Mouse (Mus musculus) natural killer cell, adult 2 months (primary cell): Measurements from ENCODE around the gene Pde4d.

Source experiments
- DNase-seq, 2 experiments: peaks; one replicate each; pipeline ENCODE4 v3.0.0; 2022; ENCODE audit warnings: low spot score in 2 of 2

Pde4d gene

DNA sequence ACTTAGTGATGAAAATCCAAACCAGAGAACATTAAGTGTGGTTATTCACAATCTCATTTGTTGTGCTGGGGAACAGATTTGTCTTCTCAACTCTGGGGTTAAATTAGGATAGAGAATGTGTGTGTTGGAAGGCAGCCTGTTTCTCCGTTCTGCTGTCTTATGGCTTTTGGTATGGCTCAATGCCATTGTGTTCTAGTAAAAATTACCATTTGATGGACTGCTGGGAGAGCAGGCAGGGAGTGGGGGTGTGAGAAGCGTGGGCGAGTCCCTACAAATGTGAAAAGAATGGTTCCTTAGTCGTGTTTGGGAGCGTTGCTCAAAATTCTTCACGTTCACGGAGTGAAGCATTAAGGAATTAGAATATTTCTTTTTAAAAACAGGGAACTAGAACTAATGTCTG, 597.4 kb downstream of the Pde4d start:
- DNase-seq: no peak

DNA sequence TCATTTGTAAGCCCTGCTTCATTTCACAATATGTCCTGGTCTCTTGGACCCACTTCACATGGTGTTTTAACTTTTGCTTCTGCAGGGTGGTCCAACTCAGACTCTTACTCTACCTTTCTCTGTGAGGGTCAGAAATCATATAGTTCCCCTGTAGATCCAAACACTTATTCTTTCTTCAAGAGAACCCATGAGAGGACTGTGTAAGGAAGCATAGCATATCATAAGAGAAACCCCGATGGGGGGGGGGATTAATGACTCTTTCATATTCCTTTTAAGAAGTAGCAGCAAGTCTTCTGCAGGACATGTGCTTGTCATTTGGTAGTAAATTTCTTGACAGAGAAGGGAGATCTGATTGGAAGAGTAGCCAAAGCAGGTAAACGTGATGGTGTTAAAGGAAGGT, 603.1 kb downstream of the Pde4d start:
- no peak for DNase-seq

DNA sequence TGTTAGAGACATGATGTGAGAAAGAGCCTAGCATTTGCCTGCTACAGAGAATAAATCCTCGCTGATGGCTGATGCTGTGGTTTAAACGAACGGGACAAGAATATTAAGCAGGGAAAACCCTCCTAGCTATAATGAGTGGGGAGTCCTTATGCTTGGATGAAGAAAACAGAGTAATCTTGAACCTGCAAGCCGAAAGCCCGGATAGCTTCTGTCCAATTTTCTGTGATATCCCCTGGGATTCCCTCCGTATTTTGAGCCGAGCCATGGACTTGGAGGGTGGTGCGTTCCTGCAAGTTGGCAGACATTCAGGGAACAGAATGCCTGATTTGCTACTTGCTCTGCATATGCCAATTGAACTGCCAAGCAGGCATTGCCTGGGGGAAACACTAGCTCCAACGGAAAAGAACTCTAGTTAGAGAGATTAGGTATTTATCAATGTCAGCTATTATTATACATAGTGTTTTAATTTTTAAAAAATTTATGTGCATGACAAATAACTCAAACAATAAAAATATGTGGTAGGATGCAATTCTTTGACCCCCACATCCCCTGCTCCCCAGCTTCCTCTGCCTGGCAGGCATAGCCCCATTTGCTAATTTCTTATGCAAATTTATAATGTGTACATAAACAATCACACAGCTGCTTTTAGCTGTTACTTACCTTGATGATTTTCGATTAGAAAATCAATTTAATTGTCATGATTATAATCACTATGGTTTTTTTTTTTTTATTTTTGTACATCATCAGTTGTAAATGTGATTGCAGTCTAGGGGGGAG, 603.7 kb downstream of the Pde4d start:
- DNase-seq: no peak

DNA sequence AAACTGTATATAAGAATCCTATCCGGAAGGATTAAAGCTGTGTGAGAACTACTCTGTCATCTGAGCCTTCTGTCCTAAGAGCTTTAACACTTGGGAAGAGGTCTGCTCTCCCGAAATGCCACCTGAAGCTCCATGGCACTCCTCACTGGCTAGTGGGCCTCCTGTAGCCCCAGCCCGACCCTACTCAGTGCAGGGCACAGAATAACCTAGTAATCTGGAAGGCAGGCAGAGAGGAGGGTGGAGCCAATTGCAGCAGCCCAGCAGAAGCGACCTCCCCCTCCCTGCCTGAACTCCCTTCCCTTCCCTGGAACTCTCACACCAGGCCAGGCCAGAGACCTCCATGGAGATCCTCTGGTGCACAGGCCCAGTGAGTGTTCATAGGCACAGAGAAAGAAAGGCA, 608.3 kb downstream of the Pde4d start:
- DNase-seq: no peak

DNA sequence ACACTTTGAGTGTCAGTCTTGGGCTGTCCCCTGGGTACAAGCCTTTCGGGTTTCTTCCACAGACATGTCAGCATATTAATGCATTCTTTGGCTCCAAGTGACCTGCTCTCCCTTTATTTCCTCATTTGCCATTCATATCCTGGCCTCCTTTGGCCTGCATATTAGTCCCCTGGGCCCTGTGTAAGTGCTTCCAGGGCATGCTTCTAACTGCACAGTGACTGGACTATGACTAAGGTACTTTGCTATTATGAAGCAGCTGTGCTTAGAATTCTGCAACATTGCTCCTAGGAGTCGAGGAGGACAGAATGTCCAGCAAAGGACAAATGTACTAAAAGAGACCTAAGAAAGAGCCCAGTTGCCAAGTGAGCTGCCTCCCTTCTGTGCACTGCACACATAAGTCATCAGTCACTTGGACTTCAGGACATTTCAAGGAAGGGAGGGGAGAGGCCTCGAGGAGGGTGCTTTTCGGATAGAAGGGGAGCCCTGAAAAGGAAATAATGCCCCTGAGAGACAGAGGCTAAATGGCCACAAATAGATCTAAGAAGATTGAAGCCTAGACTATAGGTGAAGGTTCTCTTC, 616.9 kb downstream of the Pde4d start:
- DNase-seq: no peak

DNA sequence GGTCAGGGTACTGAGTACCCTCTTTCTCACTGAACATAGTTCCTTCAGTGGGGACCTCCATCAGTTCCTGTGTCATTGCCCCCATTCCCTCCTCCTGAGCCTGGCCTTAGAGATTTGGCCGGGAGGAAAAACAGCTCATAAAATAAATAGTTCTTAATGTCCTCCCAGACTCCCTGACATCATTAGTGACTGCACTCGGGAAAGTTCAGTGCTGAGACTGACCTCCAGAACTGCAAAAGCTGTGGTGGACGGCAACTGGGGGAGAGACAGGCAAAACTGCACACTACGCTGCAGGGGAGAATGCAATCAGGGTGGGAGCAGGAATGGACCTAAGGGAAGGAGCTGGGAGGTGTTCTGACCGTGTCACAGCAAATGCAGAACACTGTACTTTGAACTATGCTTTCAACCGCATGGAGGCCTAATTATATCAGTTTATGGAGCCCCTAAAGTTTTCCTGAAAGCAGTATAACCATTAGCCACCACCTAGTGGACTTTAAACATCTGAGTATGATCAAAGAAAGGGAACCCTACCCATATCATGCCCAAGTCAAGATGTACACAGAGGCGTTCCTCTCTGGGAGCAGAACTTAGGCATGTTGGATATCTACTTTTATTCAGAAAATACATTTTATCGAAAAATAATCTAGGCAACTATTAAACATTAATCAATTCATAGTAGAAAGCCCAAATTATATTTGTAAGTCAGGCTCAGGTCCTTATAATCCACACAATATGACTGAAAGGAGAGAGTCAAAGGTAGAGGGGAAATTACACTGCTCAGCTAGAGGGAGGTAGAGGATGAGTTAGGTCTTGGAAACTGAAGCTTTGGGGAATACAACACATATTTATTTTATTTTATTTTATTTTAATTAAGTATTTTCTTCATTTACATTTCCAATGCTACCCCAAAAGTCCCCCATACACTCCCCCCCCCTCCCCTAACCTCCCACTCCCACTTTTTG, 618.8 kb downstream of the Pde4d start:
- DNase-seq: no peak

DNA sequence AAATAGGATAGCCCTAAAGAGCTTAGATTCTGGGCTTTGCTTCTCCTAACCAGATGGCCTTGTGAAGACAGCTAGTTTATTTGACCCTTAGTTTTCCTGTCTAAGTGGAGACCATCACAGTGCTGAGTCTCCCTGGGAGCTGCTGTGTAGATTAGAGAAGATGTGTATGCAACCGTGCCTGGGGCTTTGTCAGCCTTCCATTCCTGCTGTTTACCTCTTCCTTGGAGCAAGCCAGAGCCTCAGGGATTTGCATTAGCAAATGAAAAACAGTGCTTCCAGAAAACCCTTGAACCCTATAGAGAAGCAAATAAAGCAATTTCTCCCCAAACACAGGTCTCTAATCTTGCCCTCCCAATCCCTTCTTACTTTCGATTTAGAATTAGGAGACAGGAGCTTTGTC, 623.6 kb downstream of the Pde4d start:
- no peak for DNase-seq

DNA sequence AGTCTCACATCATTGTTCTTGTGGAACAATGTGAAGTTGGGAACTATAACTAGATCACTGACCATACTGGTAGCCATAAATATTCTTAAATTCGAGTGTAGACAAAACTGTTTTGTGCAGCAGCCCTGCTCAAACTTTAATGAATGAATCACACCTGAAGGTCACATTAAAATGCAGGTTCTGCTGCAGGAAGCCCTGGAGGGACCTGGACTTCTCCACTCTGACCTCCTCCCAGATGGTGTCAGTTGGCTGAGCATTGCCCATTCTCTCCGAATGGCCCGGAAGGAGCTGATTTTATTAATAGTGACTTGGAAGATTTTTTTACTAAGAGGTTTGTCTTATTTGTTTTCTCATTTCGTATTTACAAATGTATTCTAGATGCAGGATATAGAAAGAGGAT, 624.3 kb downstream of the Pde4d start:
- DNase-seq: no peak

DNA sequence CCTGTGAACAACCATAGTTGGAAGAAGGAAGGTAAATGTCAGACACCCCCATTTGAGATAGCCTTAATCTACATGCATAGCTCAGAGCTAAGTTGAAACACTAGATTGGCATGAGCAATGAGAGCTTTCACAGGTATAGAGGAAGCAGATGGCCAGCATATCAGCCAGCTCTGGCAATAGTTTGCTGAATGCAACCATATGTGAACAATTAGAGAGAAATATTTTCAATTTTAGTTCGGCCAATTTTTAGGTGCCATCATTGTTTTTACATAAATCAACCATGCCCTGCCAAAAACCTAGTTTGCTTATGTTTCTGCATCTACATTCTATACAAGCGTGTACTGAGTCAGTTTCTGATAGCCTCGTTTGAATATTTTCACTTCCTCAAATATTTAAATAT, 642.9 kb downstream of the Pde4d start:
- no peak for DNase-seq

DNA sequence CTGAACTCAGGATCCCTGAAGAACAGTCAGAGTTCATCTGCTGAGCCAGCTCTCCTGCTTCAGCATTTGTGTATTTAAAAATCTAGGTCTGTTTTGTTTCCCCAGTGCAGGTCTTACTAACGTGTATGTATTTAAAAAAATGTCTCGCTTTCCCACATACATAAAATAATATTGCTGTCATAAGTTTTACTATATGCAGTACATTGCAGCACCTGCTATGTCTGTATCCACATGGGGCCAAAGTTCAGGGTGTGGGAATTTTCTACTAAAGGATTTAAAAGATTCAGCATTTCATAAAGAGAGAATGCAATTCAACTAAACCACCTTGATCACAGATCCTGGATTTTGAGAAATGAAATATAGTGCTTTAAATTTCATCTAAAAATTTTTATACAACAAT, 646.9 kb downstream of the Pde4d start:
- no peak for DNase-seq

DNA sequence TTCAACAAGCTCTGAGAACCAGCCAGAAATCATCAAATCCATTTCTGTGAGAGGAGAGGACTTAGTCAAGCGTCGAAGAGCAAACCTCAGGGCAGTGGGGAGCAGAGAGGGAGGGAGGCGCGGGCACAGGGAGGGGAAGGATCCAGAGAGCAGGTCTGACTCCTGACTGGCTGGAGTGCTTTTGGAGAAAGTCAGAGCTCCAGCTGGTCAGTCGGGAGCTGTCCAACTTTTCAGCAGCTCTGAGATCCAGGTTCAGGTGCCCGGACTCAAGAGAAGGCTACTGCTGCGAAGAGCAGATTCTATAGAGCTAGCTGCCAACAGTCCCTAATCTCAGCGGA, 666.2 kb downstream of the Pde4d start:
- DNase-seq: no peak

DNA sequence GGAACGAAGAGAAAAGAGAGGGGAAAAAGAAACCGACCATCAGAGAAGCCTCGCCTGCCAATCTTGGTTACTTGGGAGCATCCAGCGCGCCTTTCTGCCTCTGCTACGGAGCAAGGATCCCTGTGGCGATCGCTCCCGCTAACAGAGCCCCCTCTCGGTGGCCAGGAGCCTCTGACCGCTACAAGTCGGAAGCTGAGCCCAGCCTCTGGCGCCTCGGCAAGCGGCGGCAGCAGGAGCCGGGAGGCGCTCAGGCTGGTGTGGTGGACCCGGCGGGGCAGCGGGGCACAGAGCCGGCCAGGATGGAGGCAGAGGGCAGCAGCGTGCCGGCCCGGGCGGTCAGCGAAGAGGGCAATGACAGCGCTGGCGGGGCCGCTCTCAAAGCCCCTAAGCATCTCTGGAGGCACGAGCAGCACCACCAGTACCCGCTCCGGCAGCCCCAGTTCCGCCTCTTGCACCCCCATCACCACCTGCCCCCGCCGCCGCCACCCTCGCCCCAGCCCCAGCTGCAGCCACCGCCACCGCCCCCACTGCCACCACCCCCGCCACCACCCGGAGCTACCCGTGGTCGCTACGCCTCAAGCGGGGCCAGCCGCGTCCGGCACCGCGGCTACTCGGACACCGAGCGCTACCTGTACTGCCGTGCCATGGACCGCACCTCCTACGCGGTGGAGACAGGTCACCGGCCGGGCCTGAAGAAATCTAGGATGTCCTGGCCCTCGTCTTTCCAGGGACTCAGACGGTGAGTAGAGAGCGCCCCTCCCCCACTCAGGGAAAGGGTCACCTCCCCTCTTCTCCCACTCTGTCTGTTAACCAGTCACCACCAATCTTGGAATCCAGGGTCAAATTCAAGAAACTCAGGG, 666.8 kb downstream of the Pde4d start:
- no peak for DNase-seq

DNA sequence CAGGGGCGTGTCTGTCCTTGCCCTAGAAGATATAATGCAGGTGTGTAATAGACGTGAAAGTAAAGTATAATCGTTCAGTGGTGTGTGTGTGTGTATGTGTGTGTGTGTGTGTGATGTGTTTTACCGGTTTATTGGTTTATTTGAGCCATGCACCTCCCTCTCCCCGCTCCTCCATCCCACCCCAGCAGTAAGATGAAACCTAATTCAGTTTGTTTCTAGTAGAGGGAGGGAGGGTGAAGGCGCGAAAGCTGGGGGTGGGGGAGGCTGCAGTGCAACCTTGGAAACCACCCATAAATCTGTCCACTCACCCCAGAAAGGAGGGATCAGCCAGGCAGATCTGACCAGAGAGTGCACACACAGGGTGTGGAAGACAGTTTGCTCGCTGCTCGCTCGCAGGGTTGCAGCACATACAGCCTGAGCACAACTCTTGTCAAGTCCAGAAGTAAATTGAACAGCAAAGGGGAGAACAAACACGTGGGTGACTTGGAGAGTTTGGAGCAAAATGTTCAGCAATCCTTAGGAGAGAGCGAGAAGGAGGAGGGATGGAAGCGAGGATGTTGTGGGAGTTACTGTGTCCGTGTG, 667.6 kb downstream of the Pde4d start:
- no peak for DNase-seq

DNA sequence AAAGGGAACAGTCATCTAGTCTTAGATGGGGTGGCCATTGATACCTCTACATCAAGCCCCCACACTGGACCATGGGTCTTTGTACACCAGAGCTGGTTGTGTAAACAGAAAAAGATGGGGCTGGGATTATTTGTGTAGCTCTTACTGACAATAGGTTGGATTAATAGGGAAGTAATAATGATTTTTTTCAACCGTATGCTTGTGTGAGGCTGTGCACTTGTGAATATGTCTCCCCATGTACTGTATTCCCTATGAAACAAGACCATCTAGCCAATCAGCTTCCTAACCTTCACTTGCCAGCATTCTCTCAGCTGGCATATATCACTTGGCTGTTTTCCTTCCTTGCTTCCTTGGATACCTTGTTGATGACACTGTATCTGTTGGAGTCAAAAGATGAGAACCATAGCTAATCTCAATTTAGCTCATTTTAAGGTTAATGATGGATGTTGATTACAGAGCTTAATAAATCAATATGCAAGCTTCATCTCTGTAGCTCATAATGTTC, 668.6 kb downstream of the Pde4d start:
- DNase-seq: no peak

DNA sequence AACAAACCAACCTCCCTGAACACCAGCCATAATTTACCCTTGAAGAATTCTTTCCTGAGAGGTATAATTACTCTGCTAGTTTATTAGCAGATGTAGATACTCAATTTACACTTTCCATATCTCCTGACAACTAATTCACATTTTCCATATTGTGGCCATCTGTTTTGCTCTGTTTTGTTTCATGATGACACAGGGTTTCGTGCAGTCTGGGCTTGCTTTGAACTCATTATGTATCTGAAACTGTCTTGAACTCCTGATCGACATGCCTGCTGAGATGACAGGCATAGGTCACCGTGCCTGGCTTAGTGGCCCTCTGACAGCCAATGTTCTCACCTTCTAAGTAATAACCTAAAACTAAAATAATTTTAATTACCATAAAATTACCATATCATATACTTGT, 672.1 kb downstream of the Pde4d start:
- no peak for DNase-seq

DNA sequence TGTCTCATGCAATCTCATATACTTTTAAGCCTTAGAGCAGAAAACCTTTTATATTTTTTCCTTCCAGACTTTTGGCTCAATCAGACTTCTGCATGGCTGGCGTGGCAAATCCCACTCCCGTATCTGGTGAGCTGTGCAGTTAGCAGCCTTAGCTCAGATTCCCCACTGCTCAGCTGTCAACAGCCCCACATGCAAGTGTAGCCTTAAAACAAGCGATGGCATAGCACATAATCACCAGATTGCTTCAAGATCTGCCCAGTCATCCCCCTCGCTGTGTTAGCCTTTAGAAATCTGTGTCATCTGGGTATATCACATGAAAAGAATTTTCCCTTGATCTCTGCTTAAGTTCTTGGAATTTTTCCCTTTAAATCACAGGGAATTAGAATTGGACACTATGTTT, 686.7 kb downstream of the Pde4d start:
- no peak for DNase-seq

DNA sequence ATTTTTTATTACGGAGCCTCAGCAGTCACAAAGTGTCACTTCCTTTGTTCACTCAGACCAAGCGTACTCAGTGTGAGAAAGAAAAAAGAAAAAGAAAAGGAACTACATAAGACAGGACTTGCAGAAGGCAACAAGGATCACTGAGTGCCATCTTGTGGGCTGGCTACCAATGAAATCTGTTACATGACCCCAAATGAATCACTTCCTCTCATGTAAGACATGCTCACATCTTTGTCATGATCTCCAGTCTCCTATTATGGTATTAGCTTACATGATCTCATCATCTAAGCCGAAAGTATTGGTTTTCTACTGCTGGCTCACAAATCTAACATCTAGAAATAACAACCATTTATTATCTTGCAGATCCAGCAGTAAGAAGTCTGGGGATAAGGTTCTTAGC, 709.0 kb downstream of the Pde4d start:
- no peak for DNase-seq

DNA sequence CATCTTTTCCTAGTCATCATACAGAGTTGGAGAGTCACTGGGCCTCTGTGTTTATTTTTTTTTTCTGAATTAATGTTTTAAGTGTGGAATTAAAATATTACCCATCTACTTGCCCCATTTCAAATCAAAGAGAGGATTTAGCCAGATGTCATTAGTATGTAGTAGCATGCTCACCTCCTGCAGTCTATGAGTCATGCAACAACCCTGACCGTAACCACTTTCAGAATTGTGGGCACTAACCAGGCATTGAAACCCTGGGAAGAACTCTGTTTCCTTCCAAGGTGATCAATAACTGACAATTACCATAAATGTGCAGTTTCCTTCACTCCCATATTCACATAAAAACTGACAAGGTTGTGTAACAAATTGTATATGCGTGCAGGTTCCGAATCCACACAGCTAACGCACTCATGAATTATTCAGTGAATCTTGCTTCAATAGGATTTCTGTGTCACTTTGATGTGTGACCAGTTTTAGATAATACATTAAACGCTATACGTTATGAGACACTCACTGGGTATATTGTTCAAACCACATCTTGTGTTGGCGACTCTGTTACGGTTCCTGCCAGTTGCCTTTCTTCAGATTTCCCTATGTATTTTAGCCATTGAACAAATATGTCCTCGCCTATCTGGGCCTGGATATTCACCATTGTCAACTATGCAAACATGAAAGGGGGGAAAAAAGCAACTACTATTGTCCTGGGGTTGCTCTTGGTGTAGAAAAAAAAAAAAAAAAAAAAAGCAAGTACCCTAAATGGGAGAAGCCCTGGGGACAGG, 719.0 kb downstream of the Pde4d start:
- DNase-seq: no peak

DNA sequence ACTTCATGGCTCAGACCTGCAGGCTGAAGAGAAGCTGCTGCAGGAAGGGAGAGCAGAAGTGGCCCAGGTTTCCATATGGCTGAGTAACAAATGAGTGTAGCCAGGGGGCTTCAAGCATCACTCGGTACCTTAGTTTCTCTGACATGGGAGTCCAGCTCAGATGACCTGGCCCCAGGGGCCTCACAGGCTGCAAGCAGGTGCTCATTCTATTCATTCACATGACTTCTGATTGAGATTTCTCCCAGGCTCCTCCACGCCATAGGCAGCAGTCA, 719.5 kb downstream of the Pde4d start:
- no peak for DNase-seq

DNA sequence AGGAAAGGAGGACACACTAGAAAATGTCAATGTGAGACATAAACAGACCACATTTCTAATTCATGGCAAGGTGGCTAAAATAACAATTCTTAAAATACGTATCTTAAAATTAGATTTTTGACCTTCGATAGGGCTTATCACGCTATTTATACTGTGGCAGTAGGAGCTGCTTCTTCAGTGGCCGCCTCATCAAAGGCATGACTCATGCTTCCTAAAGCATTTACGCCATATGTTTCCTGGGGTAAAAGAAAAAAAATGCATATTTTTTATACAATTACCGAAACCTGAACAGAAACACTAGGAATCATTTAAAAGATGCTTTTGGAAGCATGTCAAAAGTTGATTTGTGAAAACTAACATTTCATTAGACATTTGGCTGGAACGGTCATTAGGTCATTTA, 721.9 kb downstream of the Pde4d start:
- no peak for DNase-seq

DNA sequence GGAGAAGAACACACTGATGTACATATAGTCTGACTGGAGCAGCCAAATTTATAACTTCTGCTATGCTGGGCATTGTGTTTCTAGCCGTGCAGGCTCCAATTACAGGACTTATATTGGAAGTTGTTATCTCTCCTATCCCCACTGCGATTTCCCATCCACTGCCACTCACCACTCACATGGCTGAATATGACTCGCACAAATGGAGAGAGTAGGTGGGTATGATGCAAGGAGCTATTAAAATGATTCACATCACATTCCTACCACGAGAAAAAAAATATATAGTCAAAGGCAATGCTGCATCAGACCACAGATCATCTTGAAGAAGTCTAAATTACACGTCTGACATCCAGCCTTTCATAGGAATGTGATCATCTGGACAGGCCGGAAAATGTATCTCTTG, 725.5 kb downstream of the Pde4d start:
- no peak for DNase-seq
